Mouse (Mus musculus) kidney, postnatal 0 days (tissue): ENCODE results near the gene 4933430I17Rik. TPM values are rescaled to one million over a fixed set of nuclear protein-coding genes. Genes with fewer than 3 reads are reported as not detected.

Source experiments
- ATAC-seq: fragments of 200-750 bp; cut with Nextera tagmentation; replicated peaks from 2 replicates; pipeline ENCODE4 v1.8.0; 2017; ENCODE audit warnings: low read depth, moderate number of reproducible peaks, moderate TSS enrichment, moderate library complexity; ENCODE audit not compliant: low FRiP score
- DNase-seq: peaks from one replicate; pipeline ENCODE4 v3.0.0-alpha.2; 2016; ENCODE audit warnings: low spot score
- H3K27ac ChIP-seq: fragments of 300-500 bp; sonication (generic); 2 replicates; pipeline ENCODE4 v1.5.1; 2014; ENCODE audit warnings: mild to moderate bottlenecking
- H3K27me3 ChIP-seq: fragments of 300-500 bp; sonication (generic); 2 replicates; pipeline ENCODE4 v1.6.1; 2014; ENCODE audit warnings: low read length, mixed read lengths; ENCODE audit not compliant: insufficient read depth
- H3K36me3 ChIP-seq: fragments of 300-500 bp; sonication (generic); 2 replicates; pipeline ENCODE4 v1.6.1; 2014; ENCODE audit warnings: low read length, mixed read lengths; ENCODE audit not compliant: insufficient read depth
- H3K4me1 ChIP-seq: fragments of 300-500 bp; sonication (generic); replicated peaks from 2 replicates; pipeline ENCODE4 v1.6.1; 2014; ENCODE audit warnings: antibody characterized with exemption, low read length, mixed read lengths; ENCODE audit not compliant: insufficient read depth
- H3K4me2 ChIP-seq: fragments of 300-500 bp; sonication (generic); 2 replicates; pipeline ENCODE4 v1.6.1; 2014; ENCODE audit warnings: mild to moderate bottlenecking, low read length, moderate library complexity, mixed read lengths
- H3K4me3 ChIP-seq: fragments of 300-500 bp; sonication (generic); replicated peaks from 2 replicates; pipeline ENCODE4 v1.5.1; 2014; ENCODE audit warnings: low read depth, low read length
- H3K9ac ChIP-seq: fragments of 300-500 bp; sonication (generic); 2 replicates; pipeline ENCODE4 v1.6.1; 2014; ENCODE audit warnings: low read depth, low read length
- H3K9me3 ChIP-seq: fragments of 300-500 bp; sonication (generic); replicated peaks from 2 replicates; pipeline ENCODE4 v1.6.1; 2016; ENCODE audit warnings: low read length, inconsistent platforms, mixed read lengths
- CTCF ChIP-seq: IDR thresholded peaks from 2 replicates; pipeline ENCODE4 v1.5.1; 2016; ENCODE audit warnings: antibody characterized with exemption, low read depth, mild to moderate bottlenecking, moderate library complexity
- whole genome bisulfite sequencing: fragments of 180-500 bp; shearing (Covaris S2); extraction: QIAGEN DNeasy Blood & Tissue Kit; methylation state at CpG from one replicate; pipeline ENCODE4 v1.1.7; 2014; 5-methylcytosine and 5-hydroxymethylcytosine counted together
- polyA plus RNA-seq: library from polyadenylated mRNA; unstranded; fragments of >200 nt; fragmentation: Nextera tagmentation; extraction: Ambion mirVana; gene quantifications from 2 replicates; pipeline ENCODE4 v1.2.1, GENCODE M21; 2015

Gene 4933430I17Rik
- polyA plus RNA-seq, 1 experiment from 2014 or later = 0.45 TPM

GRCm38 (mm10) chr4:62492682-62493081, 32.5 kb upstream of the 4933430I17Rik start:
- Histone ChIP-seq H3K4me1 (no peaks in the 10 kb centered on the region), H3K9me3 (no peaks in the 10 kb centered on the region), H3K4me3 (no peak overlapping the region), H3K36me3 (no peaks in the 10 kb centered on the region), H3K27ac (no peak overlapping the region), H3K4me2 (no peak overlapping the region), H3K9ac (no peak overlapping the region), H3K27me3 (no peaks in the 10 kb centered on the region)
- DNase-seq (no peak), ATAC-seq (no peak)
- TF ChIP-seq CTCF = no peak
- 75% methylated on average over 2 of the region's 2 CpGs for WGBS

- TF ChIP-seq CTCF = no peak
- Histone ChIP-seq H3K27ac (no peak overlapping the region), H3K4me2 (no peak overlapping the region), H3K9me3 (no peaks in the 10 kb centered on the region), H3K9ac (no peak overlapping the region), H3K36me3 (peaks cover 6% of the 10 kb centered on the region; the same call in 1 of the 2 replicates), H3K4me1 (no peaks in the 10 kb centered on the region), H3K4me3 (no peak overlapping the region), H3K27me3 (no peaks in the 10 kb centered on the region)
- ATAC-seq (no peak), DNase-seq (no peak)
- 59% methylated on average over 9 of the region's 9 CpGs for WGBS
These were observed 30.9 kb upstream of the 4933430I17Rik start for GRCm38 (mm10) chr4:62494230-62494629.

DNA sequence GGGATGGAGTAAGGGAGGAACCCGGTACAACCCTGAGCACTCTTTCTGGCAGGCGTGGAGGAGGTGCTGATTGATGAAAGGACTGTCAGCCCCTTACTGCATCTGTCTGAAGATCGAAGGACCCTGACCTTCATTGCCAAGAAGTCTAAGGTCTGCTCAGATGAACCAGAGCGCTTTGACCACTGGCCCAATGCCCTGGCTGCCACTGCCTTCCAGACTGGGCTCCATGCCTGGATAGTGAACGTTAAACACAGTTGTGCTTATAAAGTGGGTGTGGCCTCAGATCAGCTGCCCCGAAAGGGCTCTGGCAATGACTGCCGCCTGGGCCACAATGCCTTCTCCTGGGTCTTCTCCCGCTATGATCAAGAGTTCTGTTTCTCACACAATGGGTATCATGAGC, 29.2 kb upstream of the 4933430I17Rik start:
- Histone ChIP-seq H3K4me3 (no peak overlapping the region), H3K9ac (no peak overlapping the region), H3K4me1 (no peaks in the 10 kb centered on the region), H3K4me2 (no peak overlapping the region), H3K27ac (no peak overlapping the region), H3K9me3 (no peaks in the 10 kb centered on the region), H3K27me3 (no peaks in the 10 kb centered on the region), H3K36me3 (peaks cover 11% of the 10 kb centered on the region; the same call in 1 of the 2 replicates)
- ATAC-seq (no peak), DNase-seq (no peak)
- TF ChIP-seq CTCF = no peak
- 71% methylated on average over 8 of the region's 8 CpGs for WGBS

DNA sequence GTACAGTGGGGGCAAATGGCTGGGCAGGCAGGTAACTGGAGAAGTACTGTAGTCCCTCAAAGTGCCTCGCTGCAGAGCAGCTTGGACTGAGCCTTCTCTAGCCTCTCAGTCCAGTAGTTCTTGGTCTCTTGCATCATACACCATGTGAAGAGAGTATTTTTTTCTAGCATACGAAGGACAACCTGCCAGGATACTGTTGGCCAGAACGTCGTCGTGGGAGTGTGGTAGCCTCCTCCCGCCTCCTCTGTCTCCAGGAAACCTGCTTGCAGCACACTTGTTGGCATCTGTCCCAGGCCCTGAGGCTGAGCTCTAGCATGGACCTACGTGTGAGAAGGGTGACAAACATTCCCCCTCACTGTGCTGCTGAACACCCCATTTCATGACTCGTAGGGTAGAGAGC, 28.4 kb upstream of the 4933430I17Rik start:
- ATAC-seq = peak; percentile 41
- DNase-seq = no peak

GRCm38 (mm10) chr4:62500799-62501198, 24.4 kb upstream of the 4933430I17Rik start:
- Histone ChIP-seq H3K4me3 (no peak overlapping the region), H3K36me3 (peaks cover 11% of the 10 kb centered on the region; the same call in 1 of the 2 replicates), H3K27me3 (no peaks in the 10 kb centered on the region), H3K4me1 (peaks cover 8% of the 10 kb centered on the region; the same call in 1 of the 2 replicates), H3K9ac (no peak overlapping the region), H3K27ac (no peak overlapping the region), H3K4me2 (0 out of 2 replicates have a peak overlapping the region, but pooled peaks have one; percentile 86), H3K9me3 (no peaks in the 10 kb centered on the region)
- no peak for ATAC-seq
- TF ChIP-seq CTCF = no peak
- no peak for DNase-seq
- 70% methylated on average over 4 of the region's 4 CpGs for WGBS

More for the DNA sequence above, 28.4 kb upstream of the 4933430I17Rik start:
- Histone ChIP-seq H3K4me3 (no peak overlapping the region), H3K9ac (no peak overlapping the region), H3K4me2 (no peak overlapping the region), H3K27ac (no peak overlapping the region), H3K27me3 (no peaks in the 10 kb centered on the region), H3K9me3 (no peaks in the 10 kb centered on the region), H3K36me3 (peaks cover 11% of the 10 kb centered on the region; the same call in 1 of the 2 replicates), H3K4me1 (peaks cover 4% of the 10 kb centered on the region; the same call in 1 of the 2 replicates)
- 46% methylated on average over 8 of the region's 8 CpGs for WGBS
- TF ChIP-seq CTCF = no peak

GRCm38 (mm10) chr4:62501534-62501933, 23.6 kb upstream of the 4933430I17Rik start:
- no peak for DNase-seq
- Histone ChIP-seq H3K27ac (peak overlapping the region; percentile 83), H3K36me3 (peaks cover 11% of the 10 kb centered on the region; the same call in 1 of the 2 replicates), H3K4me2 (peak overlapping the region; percentile 86), H3K9ac (peak overlapping the region; percentile 88), H3K27me3 (no peaks in the 10 kb centered on the region), H3K9me3 (no peaks in the 10 kb centered on the region), H3K4me1 (peaks cover 8% of the 10 kb centered on the region; the same call in 1 of the 2 replicates), H3K4me3 (peak overlapping the region; percentile 86)
- WGBS = 3% methylated on average over 7 of the region's 7 CpGs
- no peak for ATAC-seq
- no peak for TF ChIP-seq CTCF
